Mouse (Mus musculus) spleen, postnatal 36 days (tissue): ENCODE measurements around the gene Vamp5.
A peak's percentile ranks its signal among the peaks of the same experiment; 100 is the strongest.

Experiments used
- DNase-seq, 2 experiments: peaks; one replicate each; pipeline ENCODE4 v3.0.0; 2022; ENCODE audit warnings: low spot score in 2 of 2, mixed read lengths in 1 of 2

Vamp5 gene

GRCm38 (mm10) chr6:72346261-72346660 lies 34.0 kb downstream of the Vamp5 start:
- no peak for DNase-seq

GRCm38 (mm10) chr6:72345633-72346032 lies 34.6 kb downstream of the Vamp5 start:
- no peak for DNase-seq

- DNase-seq = peak; percentile 90 to 92
Observed at GRCm38 (mm10) chr6:72345074-72345567, 35.1 kb downstream of the Vamp5 start, which contains the start of gene Usp39. Gene Usp39 (minus strand): TSS chr6:72345184.

- no peak for DNase-seq
Observed at GRCm38 (mm10) chr6:72344396-72345073, 35.7 kb downstream of the Vamp5 start.

GRCm38 (mm10) chr6:72340481-72340880 lies 39.8 kb downstream of the Vamp5 start:
- no peak for DNase-seq

GRCm38 (mm10) chr6:72333111-72333510 lies 47.2 kb downstream of the Vamp5 start:
- DNase-seq = no peak

- no peak for DNase-seq
Observed at GRCm38 (mm10) chr6:72330133-72330532, 50.1 kb downstream of the Vamp5 start.

GRCm38 (mm10) chr6:72329019-72329418 lies 51.2 kb downstream of the Vamp5 start:
- DNase-seq = no peak

GRCm38 (mm10) chr6:72326274-72326673 lies 54.0 kb downstream of the Vamp5 start:
- DNase-seq = peak; percentile 29 to 40

GRCm38 (mm10) chr6:72323786-72324508 lies 56.3 kb downstream of the Vamp5 start:
- no peak for DNase-seq

GRCm38 (mm10) chr6:72322936-72323335 lies 57.3 kb downstream of the Vamp5 start:
- DNase-seq = no peak

GRCm38 (mm10) chr6:72319019-72319418 lies 61.2 kb downstream of the Vamp5 start:
- DNase-seq = no peak
